Mouse (Mus musculus): ENCODE results near the gene Mcf2l. TPM values are rescaled to one million over a fixed set of nuclear protein-coding genes. Genes with fewer than 3 reads are reported as not detected.

The Mcf2l gene
- total RNA-seq, 4 experiments from 2014 or later: 21.8 to 48.2 (median 31.7) TPM

- no peak for DNase-seq
Measured at GRCm38 (mm10) chr8:12951051-12951630, 77.5 kb downstream of the Mcf2l start.

GRCm38 (mm10) chr8:12952699-12953098, 79.1 kb downstream of the Mcf2l start:
- no peak for DNase-seq

- DNase-seq: no peak
Measured at GRCm38 (mm10) chr8:12955362-12955879, 81.8 kb downstream of the Mcf2l start.

DNA sequence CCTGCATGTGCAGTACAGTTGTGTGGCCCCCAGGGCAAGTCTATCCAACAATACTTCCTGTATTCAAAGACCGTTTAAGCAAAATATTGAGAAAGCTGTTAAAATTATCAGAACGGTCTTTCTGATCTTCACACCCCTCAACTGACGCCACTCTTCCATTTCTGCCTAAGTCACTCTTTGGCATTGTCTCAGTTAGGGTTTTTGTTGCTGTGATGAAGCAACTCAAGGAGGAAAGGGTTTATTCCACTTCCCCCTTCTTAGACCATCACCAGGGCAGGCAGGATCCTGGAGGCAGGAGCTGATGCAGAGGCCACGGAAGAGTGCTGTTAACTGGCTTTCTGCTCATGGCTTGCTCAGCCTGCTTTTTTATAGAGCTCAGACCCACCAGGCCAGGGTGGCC, 82.3 kb downstream of the Mcf2l start:
- no peak for DNase-seq

GRCm38 (mm10) chr8:12956941-12957340, 83.3 kb downstream of the Mcf2l start:
- DNase-seq: no peak

GRCm38 (mm10) chr8:12957419-12957818, 83.8 kb downstream of the Mcf2l start:
- no peak for DNase-seq

- DNase-seq: no peak
Measured at GRCm38 (mm10) chr8:12960609-12961008, 87.0 kb downstream of the Mcf2l start.

DNA sequence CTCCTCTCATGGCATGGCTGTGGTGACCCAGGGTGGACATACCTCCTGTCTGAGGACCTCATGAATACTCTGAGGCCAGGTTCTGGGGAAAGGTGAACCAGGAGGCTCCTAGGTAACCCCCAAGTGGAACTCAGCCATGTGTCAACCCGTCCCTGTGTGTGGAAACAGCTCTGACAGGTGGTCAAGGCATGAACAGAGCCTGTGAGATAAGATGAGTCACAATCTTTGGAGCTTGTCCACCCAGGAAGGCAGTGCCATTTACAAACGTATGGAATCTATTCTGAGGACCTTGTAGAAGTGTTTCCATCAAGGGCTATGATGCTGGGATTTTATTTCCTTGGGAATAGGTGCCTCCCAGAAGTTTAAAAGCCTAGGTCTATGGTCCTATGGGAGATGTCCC, 87.6 kb downstream of the Mcf2l start:
- DNase-seq: no peak

DNA sequence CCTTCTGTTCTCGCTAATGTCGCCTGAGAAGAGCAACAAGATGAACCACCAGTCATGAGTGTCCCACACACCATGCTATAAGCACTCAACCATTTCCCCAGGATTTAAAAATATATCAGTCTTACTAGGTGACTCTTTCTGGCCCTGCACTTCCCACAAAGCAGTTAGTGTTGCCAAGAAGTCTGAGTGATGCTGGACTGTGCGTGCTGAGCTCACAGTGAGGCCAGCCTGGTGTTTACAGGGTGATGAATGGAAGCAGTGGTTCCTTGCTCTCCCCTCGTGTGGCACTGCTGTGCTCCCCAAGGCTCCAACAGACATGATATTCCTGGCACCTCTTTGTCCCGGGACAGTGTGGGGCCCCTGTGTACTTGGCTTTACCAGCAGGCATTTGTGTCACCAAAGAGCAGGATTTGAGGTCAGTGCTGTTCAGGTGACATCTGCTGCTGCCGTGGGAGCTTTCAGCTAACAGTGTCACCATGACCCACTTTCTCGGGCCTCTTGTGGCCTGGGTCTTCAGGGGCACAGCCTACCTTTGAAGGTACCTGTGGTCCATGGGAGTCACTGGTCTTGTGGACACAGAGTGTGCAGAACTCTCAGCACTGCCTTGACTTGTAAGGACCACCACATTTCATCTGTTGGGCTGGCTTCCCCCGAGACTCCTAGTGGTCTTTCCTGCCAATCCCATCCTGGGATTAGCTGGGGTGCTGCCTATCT, 88.4 kb downstream of the Mcf2l start:
- DNase-seq: no peak

GRCm38 (mm10) chr8:12962541-12963380, 89.2 kb downstream of the Mcf2l start:
- no peak for DNase-seq

DNA sequence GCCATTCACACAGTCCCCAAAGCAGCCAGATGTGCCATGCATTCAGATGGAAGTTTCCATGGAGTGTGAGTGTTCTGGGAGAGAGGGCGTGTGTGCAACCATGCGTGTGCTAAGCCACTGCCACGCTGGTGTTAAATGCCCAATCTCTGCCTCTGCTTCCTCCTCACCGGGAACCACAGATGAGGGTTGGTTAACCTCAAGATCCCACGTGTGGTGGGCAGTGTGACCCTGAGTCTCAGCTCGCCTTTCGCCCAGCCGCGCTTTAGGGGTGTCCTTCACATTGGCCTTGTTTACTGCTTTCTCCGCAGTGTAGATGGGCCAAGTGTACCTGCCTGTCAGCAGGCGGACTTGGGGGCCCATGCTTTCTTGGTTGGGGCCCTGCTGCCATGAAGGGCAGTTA, 102.7 kb downstream of the Mcf2l start:
- DNase-seq: no peak

- no peak for DNase-seq
Measured at GRCm38 (mm10) chr8:12976723-12977122, 103.1 kb downstream of the Mcf2l start.

GRCm38 (mm10) chr8:12977325-12977724, 103.7 kb downstream of the Mcf2l start:
- DNase-seq: no peak

DNA sequence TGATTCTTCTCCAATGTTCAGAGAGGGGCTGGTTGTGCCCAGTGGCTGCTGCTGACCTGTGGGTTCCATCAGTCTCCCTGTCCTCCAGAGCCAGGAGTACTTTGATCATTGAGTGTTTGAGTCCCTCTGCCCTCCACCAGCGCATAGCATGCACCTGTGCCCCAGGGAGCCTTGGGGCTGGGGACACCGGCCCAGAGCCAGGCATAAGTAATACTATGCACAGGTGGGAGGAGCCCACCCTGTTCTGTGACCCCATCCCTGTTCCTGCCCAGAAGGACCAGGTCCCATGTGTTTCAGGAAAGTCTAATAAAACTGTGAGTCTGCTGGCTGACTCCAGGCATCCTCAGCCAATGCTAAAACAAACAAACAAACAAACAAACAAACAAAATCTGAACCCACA, 104.7 kb downstream of the Mcf2l start:
- DNase-seq: no peak

GRCm38 (mm10) chr8:12978726-12979125, 105.1 kb downstream of the Mcf2l start:
- peak; percentile 35 for DNase-seq

GRCm38 (mm10) chr8:12983681-12984467, 110.3 kb downstream of the Mcf2l start:
- peak; percentile 62 for DNase-seq

DNA sequence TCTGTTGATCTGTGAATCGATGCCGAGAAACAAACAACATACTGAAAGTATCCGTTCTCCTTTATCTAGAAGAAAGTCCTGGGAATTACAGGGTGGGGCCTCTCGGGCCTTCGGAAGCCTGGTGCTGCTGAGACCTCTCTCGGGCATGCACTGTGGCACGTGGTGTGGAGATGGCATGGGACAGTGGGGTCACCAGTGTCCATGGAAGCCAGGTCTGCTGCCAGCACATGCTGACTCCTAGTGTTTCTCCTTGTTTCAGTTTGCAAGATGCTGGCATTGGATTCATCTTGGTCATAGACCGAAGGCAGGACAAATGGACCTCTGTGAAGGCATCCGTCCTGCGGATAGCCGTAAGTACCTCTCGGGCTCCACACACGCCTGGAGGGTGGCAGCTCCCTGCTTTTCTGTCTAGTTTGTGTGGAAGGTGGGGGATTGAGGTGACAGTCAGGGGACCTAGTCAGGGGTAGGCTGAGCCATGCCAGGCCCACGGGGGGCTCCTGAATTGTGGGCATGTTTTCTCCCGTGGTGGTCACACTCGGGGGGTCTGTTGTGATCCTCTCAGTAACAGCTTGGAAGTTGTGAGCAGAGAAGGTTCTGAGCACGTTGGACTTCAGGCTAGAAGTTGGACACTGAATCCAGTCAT, 111.1 kb downstream of the Mcf2l start:
- DNase-seq: no peak

DNA sequence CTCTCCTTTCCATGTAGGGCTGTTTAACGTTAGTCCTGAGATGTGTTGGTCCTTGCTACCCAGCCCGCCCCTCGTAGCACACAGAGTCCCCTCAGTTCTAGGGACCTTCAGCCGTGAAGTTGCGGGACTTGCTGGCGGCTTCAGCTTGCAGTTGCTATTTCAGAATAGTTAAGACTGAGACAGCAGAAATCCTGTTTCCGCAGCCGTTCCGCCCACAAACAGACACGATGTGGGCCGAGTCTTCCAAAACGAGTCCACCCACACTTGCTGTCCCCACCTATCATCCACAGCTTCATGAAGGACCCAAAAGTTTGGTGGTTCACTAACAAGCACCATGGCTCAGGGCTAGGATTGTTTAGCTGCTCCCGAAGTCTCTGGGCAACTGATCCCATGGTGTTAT, 111.7 kb downstream of the Mcf2l start:
- no peak for DNase-seq

GRCm38 (mm10) chr8:12987571-12987970, 114.0 kb downstream of the Mcf2l start:
- no peak for DNase-seq

DNA sequence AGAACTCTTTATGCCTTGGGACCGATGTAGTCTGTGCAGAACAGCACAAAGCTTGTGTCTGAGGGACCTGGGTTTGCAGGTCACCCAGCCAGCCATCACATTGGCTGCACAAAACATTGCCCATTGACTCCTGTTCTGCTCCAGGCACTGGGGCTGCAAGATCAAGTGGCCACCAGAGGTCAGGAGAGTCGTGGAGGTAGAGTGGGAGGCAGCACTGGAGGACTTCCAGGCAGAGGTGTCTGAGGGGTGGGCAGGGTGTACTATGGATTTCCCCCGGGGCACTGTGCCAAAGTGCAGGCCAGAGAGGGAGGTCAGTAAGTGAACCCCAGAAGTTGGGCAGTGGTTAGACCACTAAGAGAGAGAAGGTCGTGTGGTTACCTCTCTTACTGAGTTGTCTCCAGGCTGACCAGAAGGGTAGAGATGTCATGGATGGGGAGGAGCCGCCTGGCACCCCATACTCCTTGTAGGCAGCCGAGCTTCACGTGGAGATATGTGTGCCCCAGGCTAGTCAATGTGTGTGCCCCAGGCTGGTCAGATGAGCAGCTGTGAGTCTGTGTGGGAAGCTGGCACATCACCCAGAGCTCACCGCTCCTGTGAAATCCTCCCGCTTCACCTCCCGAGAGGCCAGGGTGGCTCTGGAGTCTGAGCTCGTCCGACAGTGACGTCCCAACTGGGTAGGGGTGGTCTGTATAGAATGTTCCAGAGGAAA, 115.3 kb downstream of the Mcf2l start:
- DNase-seq: no peak

GRCm38 (mm10) chr8:12991411-12991810, 117.8 kb downstream of the Mcf2l start:
- no peak for DNase-seq
